ENCODE assay signal across 11 mouse cellular contexts in the genomic region with DNA sequence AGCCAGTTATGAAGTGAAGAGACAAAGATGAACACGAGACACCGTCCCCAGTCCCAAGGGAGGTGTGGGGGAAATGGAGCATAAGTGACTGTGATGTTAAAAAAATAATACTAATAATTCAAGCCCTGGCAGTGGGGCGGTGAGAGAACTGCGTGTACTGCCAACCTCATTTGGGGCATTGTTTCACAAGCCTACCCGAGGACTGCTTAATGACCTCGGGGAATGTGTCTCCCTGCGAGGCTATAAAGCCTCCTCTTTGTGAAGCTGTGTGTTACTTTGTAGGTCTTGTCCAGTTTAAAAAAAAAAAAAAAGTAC. TPM values are rescaled to one million over a fixed set of nuclear protein-coding genes. Genes with fewer than 3 reads are reported as not detected.
DNase-seq lines count a peak whose midpoint lies in the region; ATAC-seq and TF ChIP-seq lines count a peak whose summit lies in the region.
"Had no signal": no experiment of that assay in that cellular context is flagged by ENCODE, and none has a peak within 500 bp of the region (broad histone marks: within the 10 kb centered on the region; RNA-seq: fewer than 3 reads in every experiment).

No protein-coding gene starts in this region.

- ATAC-seq in forebrain, embryonic 16.5 days: no peak
- ATAC-seq in forebrain, embryonic 14.5 days: no peak
- ATAC-seq in CD4-positive, CD25-positive, alpha-beta regulatory T cell, adult 4 months: no peak

- intact Hi-C loops in left cerebral cortex, adult 2 months (cut with DNase I): no loop called here

- no peak overlapping the region for H3K4me3 ChIP-seq in forebrain, embryonic 16.5 days (replicated peaks; ENCODE audit: low read length)
- no peak overlapping the region for H3K4me3 ChIP-seq in forebrain, embryonic 14.5 days (ENCODE audit: low read depth, low read length)
- no peak overlapping the region for H3K4me3 ChIP-seq in left cerebral cortex, adult 2 months
- H3K4me3 ChIP-seq in brown adipose tissue, adult 24 weeks (ENCODE audit: insufficient read depth, low read depth, low read length): no peak overlapping the region
- H3K4me3 ChIP-seq: heart, embryonic 13.5 days had no signal

- no peak overlapping the region for H3K4me2 ChIP-seq in forebrain, embryonic 16.5 days (ENCODE audit: low read length)
- H3K4me2 ChIP-seq in forebrain, embryonic 14.5 days (ENCODE audit: low read length): no peak overlapping the region
- H3K4me2 ChIP-seq: heart, embryonic 13.5 days had no signal

- no peaks in the 10 kb centered on the region for H3K27me3 ChIP-seq in forebrain, embryonic 16.5 days (replicated peaks; ENCODE audit: control insufficient read depth, insufficient read depth, low read length)
- no peaks in the 10 kb centered on the region for H3K27me3 ChIP-seq in forebrain, embryonic 14.5 days (replicated peaks; ENCODE audit: control insufficient read depth, insufficient read depth, low read length)
- H3K27me3 ChIP-seq: heart, embryonic 13.5 days had no signal

- DNase-seq in forebrain, embryonic 14.5 days (ENCODE audit: low spot score): no peak
- DNase-seq in left cerebral cortex, adult 2 months (ENCODE audit: extremely low spot score in 1 of 2, low spot score in 2 of 2): no peak
- no peak for DNase-seq in left cerebral cortex, adult 11 months (ENCODE audit: low spot score)
- peak; percentile 48 for DNase-seq in lung, postnatal 25 days (ENCODE audit: low spot score)
- DNase-seq in urinary bladder, postnatal 25 days (ENCODE audit: low spot score): no peak
- DNase-seq: right cerebral cortex, postnatal 25 days had no signal

- WGBS in forebrain, embryonic 16.5 days: 31% methylated on average over 7 of the region's 7 CpGs
- 30% methylated on average over 7 of the region's 7 CpGs for WGBS in forebrain, embryonic 14.5 days

- peaks cover 18% of the 10 kb centered on the region for H3K4me1 ChIP-seq in forebrain, embryonic 16.5 days (replicated peaks; ENCODE audit: control insufficient read depth, insufficient read depth, low read length)
- H3K4me1 ChIP-seq in forebrain, embryonic 14.5 days (ENCODE audit: control insufficient read depth, insufficient read depth, low read length): peaks cover 9% of the 10 kb centered on the region; the same call in 1 of the 2 replicates
- H3K4me1 ChIP-seq in brown adipose tissue, adult 24 weeks (ENCODE audit: control insufficient read depth, insufficient read depth, insufficient read length, low read length): peaks cover 20% of the 10 kb centered on the region

- peak overlapping the region; percentile 18; the same call in 1 of the 2 replicates for H3K27ac ChIP-seq in forebrain, embryonic 16.5 days (ENCODE audit: low read length)
- no peak overlapping the region; the same call in 1 of the 2 replicates for H3K27ac ChIP-seq in forebrain, embryonic 14.5 days (ENCODE audit: low read depth, low read length)
- peak overlapping the region; percentile 65 for H3K27ac ChIP-seq in left cerebral cortex, adult 2 months
- peak overlapping the region; percentile 85 for H3K27ac ChIP-seq in brown adipose tissue, adult 24 weeks (replicated peaks; ENCODE audit: low read depth, low read length)
- H3K27ac ChIP-seq: heart, embryonic 13.5 days had no signal

- H3K36me3 ChIP-seq in forebrain, embryonic 16.5 days (ENCODE audit: control insufficient read depth, insufficient read depth): no peaks in the 10 kb centered on the region
- H3K36me3 ChIP-seq in forebrain, embryonic 14.5 days (ENCODE audit: control insufficient read depth, insufficient read depth, low read length): no peaks in the 10 kb centered on the region
- H3K36me3 ChIP-seq: heart, embryonic 13.5 days had no signal

- H3K9me3 ChIP-seq in forebrain, embryonic 16.5 days (ENCODE audit: control insufficient read depth, low read length): no peaks in the 10 kb centered on the region
- H3K9me3 ChIP-seq in forebrain, embryonic 14.5 days (replicated peaks; ENCODE audit: control insufficient read depth, low read length): no peaks in the 10 kb centered on the region
- H3K9me3 ChIP-seq: heart, embryonic 13.5 days had no signal

- H3K9ac ChIP-seq in forebrain, embryonic 16.5 days (replicated peaks; ENCODE audit: low read depth, low read length): no peak overlapping the region
- H3K9ac ChIP-seq in forebrain, embryonic 14.5 days (ENCODE audit: low read length): no peak overlapping the region
- H3K9ac ChIP-seq: heart, embryonic 13.5 days had no signal

- no peak for TF ChIP-seq CTCF in left cerebral cortex, adult 2 months (IDR thresholded peaks at IDR 0.05)

RNA-seq across cellular contexts. Expression of a gene that starts 16.9 kb away (rescaled TPM):
- polyA plus RNA-seq in forebrain, embryonic 16.5 days (2015; fragmentation: Nextera tagmentation; extraction: Ambion mirVana): 208 and 220 TPM in 2 replicates
- polyA plus RNA-seq in forebrain, embryonic 14.5 days (2014; fragmentation: Nextera tagmentation; extraction: Ambion mirVana): 242 and 292 TPM in 2 replicates
- 10 to 100 TPM; 69.5 to 69.7 TPM for total RNA-seq in left cerebral cortex, adult 2 months (2021)
- 146 and 167 TPM in 2 replicates for polyA plus RNA-seq in brown adipose tissue, adult 24 weeks (2012; ENCODE audit: insufficient read depth, insufficient read length, missing spikeins)
- polyA plus RNA-seq in CD4-positive, CD25-positive, alpha-beta regulatory T cell, adult 4 months (2017; shearing (Covaris generic)): 100 to 1,000 TPM; 178 to 209 TPM

RNA-seq across cellular contexts. Expression of a gene that starts 22.3 kb away (rescaled TPM):
- polyA plus RNA-seq in forebrain, embryonic 16.5 days (2015; fragmentation: Nextera tagmentation; extraction: Ambion mirVana): 0.19 TPM in 1 of 2 replicates, not detected in the other
- not detected in 2 replicates for polyA plus RNA-seq in forebrain, embryonic 14.5 days (2014; fragmentation: Nextera tagmentation; extraction: Ambion mirVana)
- total RNA-seq in left cerebral cortex, adult 2 months (2021): not detected
- polyA plus RNA-seq in brown adipose tissue, adult 24 weeks (2012; ENCODE audit: insufficient read depth, insufficient read length, missing spikeins): not detected in 2 replicates
- polyA plus RNA-seq in CD4-positive, CD25-positive, alpha-beta regulatory T cell, adult 4 months (2017; shearing (Covaris generic)): not detected
- total RNA-seq: layer of hippocampus, postnatal 36 days had no signal
- polyA plus RNA-seq: heart, embryonic 13.5 days had no signal

RNA-seq across cellular contexts. Expression of a gene that starts 29.2 kb away (rescaled TPM):
- polyA plus RNA-seq in forebrain, embryonic 16.5 days (2015; fragmentation: Nextera tagmentation; extraction: Ambion mirVana): 2.4 and 2.8 TPM in 2 replicates
- polyA plus RNA-seq in forebrain, embryonic 14.5 days (2014; fragmentation: Nextera tagmentation; extraction: Ambion mirVana): 2.2 and 2.6 TPM in 2 replicates
- 1 to 10 TPM in 1 of 2 experiments, under 1 TPM in 1; 0.98 to 1.5 TPM for total RNA-seq in left cerebral cortex, adult 2 months (2021)
- polyA plus RNA-seq in brown adipose tissue, adult 24 weeks (2012; ENCODE audit: insufficient read depth, insufficient read length, missing spikeins): 0.83 TPM in 1 of 2 replicates, not detected in the other
- polyA plus RNA-seq in CD4-positive, CD25-positive, alpha-beta regulatory T cell, adult 4 months (2017; shearing (Covaris generic)): 1 to 10 TPM; 1.5 to 1.9 TPM

RNA-seq across cellular contexts. Expression of a gene that starts 31.4 kb away (rescaled TPM):
- not detected in 2 replicates for polyA plus RNA-seq in forebrain, embryonic 16.5 days (2015; fragmentation: Nextera tagmentation; extraction: Ambion mirVana)
- polyA plus RNA-seq in forebrain, embryonic 14.5 days (2014; fragmentation: Nextera tagmentation; extraction: Ambion mirVana): not detected in 2 replicates
- not detected for total RNA-seq in left cerebral cortex, adult 2 months (2021)
- not detected in 2 replicates for polyA plus RNA-seq in brown adipose tissue, adult 24 weeks (2012; ENCODE audit: insufficient read depth, insufficient read length, missing spikeins)
- polyA plus RNA-seq in CD4-positive, CD25-positive, alpha-beta regulatory T cell, adult 4 months (2017; shearing (Covaris generic)): not detected
- total RNA-seq: layer of hippocampus, postnatal 36 days had no signal
- polyA plus RNA-seq: heart, embryonic 13.5 days had no signal

RNA-seq across cellular contexts. Expression of a gene that starts 40.3 kb away (rescaled TPM):
- polyA plus RNA-seq in forebrain, embryonic 16.5 days (2015; fragmentation: Nextera tagmentation; extraction: Ambion mirVana): not detected in 2 replicates
- polyA plus RNA-seq in forebrain, embryonic 14.5 days (2014; fragmentation: Nextera tagmentation; extraction: Ambion mirVana): not detected in 2 replicates
- not detected for total RNA-seq in left cerebral cortex, adult 2 months (2021)
- not detected in 2 replicates for polyA plus RNA-seq in brown adipose tissue, adult 24 weeks (2012; ENCODE audit: insufficient read depth, insufficient read length, missing spikeins)
- under 1 TPM in 1 of 2 experiments, not detected in 1; 0.43 TPM for polyA plus RNA-seq in CD4-positive, CD25-positive, alpha-beta regulatory T cell, adult 4 months (2017; shearing (Covaris generic))
